Mouse (Mus musculus): ENCODE measurements around the gene Dpf3. TPM values are rescaled to one million over a fixed set of nuclear protein-coding genes. Genes with fewer than 3 reads are reported as not detected.
A peak's percentile ranks its signal among the peaks of the same experiment; 100 is the strongest.

The Dpf3 gene
- polyA plus RNA-seq, 1 experiment from 2014 or later, result 4.4 TPM

DNA sequence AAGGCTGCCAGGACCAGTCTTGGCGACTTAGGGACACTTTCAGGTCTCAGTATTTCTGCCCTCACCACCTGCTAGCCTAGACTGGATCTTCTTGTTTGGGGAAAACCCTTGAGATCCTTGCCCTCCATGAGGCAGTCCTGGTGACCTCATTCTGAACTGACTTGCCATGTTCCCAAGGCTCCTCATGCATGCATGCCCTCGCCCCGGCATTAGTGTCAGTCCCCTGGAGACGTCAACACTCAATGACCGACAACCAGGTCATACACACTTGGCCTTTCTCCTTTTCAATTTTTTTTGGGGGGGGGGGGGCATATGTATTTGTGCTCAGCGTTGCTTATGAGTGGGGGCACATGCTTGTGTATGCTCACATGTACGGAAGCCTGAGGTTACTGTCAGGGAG lies 61.8 kb downstream of the Dpf3 start:
- WGBS, result 80% methylated on average over 7 of the region's 7 CpGs
- ATAC-seq (replicated peaks; ENCODE audit: low FRiP score), result no peak
- H3K4me3 ChIP-seq (ENCODE audit: low read depth, low read length), result no peak overlapping the region

DNA sequence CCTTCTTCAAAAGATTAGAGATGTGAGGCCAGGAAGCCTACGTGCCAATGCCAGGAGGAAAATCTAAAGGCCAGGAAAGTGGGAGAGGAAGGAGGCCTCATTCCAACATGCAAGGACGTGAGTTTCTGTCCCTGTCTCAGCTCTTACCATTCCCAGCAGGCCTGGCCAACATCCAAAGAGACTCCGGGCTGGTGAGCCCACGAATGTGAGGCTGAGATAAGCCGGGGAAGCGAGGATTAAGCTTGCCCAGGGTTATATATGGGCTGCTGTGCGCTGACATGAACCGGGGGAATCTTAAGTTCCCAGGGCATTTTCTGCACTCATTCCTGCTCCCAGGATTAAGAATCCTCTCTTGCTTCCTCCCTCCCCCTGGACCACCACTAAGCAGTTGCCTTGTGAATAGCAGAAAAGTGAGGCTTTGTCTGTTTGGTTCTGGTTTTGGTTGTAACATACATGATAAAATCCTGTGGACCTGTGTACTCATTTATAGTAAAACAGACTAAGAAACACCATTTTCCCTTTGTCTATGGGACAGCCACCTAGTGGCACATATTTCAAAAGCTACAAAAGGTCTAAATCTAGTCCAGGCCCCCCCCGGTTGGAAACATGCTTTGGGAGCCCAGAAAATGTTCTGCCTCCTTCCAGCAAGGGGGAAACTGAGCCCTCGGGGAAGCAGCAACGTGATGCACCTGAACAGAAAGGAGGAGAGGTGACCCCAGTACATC lies 62.6 kb downstream of the Dpf3 start:
- DNase-seq (ENCODE audit: low spot score), result no peak
- H3K4me2 ChIP-seq (ENCODE audit: low read depth, low read length, severe bottlenecking), result no peak overlapping the region
- no peak for ATAC-seq (replicated peaks; ENCODE audit: low FRiP score)

More for the DNA sequence above, 61.8 kb downstream of the Dpf3 start:
- no peaks in the 10 kb centered on the region for H3K9me3 ChIP-seq (ENCODE audit: control insufficient read depth, low read length)
- H3K27me3 ChIP-seq (ENCODE audit: control insufficient read depth, insufficient read depth, low read length), result no peaks in the 10 kb centered on the region
- no peak overlapping the region for H3K4me2 ChIP-seq (ENCODE audit: low read depth, low read length, severe bottlenecking)
- H3K4me1 ChIP-seq (replicated peaks; ENCODE audit: control insufficient read depth, insufficient read depth, low read length), result no peaks in the 10 kb centered on the region
- H3K9ac ChIP-seq (ENCODE audit: low read length), result no peak overlapping the region
- H3K36me3 ChIP-seq (ENCODE audit: control insufficient read depth, insufficient read depth, low read length), result no peaks in the 10 kb centered on the region
- no peak overlapping the region for H3K27ac ChIP-seq (ENCODE audit: low read depth, low read length)
- DNase-seq (ENCODE audit: low spot score), result no peak

DNA sequence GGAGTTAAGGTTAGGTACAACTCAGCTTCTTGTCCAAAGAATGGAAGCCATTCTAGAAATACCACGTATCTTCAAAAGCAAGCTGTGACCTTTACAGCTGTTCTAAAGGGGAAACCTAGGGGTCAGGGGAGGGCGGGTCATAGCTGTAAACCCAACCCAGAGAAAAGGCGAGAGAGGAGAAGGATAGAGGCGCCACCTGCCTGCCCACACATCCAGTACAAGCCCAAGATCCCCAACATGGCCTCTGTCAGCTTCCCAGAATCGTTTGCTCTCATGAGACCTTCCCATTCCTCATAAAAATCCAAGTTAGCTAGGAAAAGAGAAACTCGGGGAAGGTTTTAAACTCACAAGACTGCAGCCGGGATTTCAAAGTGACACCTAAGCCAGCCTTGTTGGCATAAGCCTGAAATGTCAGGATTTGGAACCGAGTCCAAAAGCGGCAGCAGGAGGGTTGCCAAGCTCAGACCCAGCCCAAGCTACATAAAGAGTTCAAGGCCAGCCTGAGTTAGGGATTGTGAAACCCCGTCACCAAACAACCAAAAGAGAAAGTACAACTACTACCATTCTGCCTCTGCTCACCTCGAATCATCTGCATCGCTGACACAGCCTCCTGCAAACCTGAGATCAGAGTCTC lies 63.3 kb downstream of the Dpf3 start:
- no peak for DNase-seq (ENCODE audit: low spot score)
- no peak overlapping the region for H3K4me3 ChIP-seq (ENCODE audit: low read depth, low read length)
- H3K27ac ChIP-seq (ENCODE audit: low read depth, low read length), result no peak overlapping the region
- no peaks in the 10 kb centered on the region for H3K4me1 ChIP-seq (replicated peaks; ENCODE audit: control insufficient read depth, insufficient read depth, low read length)
- no peak overlapping the region for H3K9ac ChIP-seq (ENCODE audit: low read length)
- H3K27me3 ChIP-seq (ENCODE audit: control insufficient read depth, insufficient read depth, low read length), result no peaks in the 10 kb centered on the region
- H3K9me3 ChIP-seq (ENCODE audit: control insufficient read depth, low read length), result no peaks in the 10 kb centered on the region
- H3K4me2 ChIP-seq (ENCODE audit: low read depth, low read length, severe bottlenecking), result no peak overlapping the region
- WGBS, result 79% methylated on average over 12 of the region's 12 CpGs
- no peak for ATAC-seq (replicated peaks; ENCODE audit: low FRiP score)
- no peaks in the 10 kb centered on the region for H3K36me3 ChIP-seq (ENCODE audit: control insufficient read depth, insufficient read depth, low read length)

More for the DNA sequence above, 62.6 kb downstream of the Dpf3 start:
- H3K27ac ChIP-seq (ENCODE audit: low read depth, low read length), result no peak overlapping the region
- 76% methylated on average over 11 of the region's 11 CpGs for WGBS
- no peak overlapping the region for H3K4me3 ChIP-seq (ENCODE audit: low read depth, low read length)
- no peaks in the 10 kb centered on the region for H3K9me3 ChIP-seq (ENCODE audit: control insufficient read depth, low read length)
- no peaks in the 10 kb centered on the region for H3K4me1 ChIP-seq (replicated peaks; ENCODE audit: control insufficient read depth, insufficient read depth, low read length)
- H3K36me3 ChIP-seq (ENCODE audit: control insufficient read depth, insufficient read depth, low read length), result no peaks in the 10 kb centered on the region
- no peaks in the 10 kb centered on the region for H3K27me3 ChIP-seq (ENCODE audit: control insufficient read depth, insufficient read depth, low read length)
- H3K9ac ChIP-seq (ENCODE audit: low read length), result no peak overlapping the region

DNA sequence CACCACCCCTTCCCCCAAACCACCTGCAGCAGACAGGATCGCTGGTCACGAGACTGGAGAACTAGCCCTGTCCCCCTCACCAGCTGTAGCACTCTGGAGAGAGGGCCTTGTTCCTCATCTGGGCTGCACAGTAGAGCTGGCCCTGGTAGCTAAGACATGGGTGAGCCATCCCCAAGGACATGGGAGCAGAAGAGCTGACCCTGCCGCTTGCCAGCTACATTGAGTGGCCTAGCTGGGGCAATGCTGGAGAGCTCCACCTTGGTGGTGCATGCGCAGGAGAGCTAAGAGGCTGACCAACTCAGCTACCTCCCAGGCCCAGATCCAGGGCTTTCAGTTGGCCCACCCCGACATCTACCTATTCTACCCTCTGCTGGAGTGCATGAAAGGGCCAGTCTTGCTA lies 67.2 kb downstream of the Dpf3 start:
- ATAC-seq (replicated peaks; ENCODE audit: low FRiP score) (no peak), DNase-seq (ENCODE audit: low spot score) (no peak)
- Histone ChIP-seq H3K9me3 (ENCODE audit: control insufficient read depth, low read length) (no peaks in the 10 kb centered on the region), H3K36me3 (ENCODE audit: control insufficient read depth, insufficient read depth, low read length) (no peaks in the 10 kb centered on the region), H3K27me3 (ENCODE audit: control insufficient read depth, insufficient read depth, low read length) (no peaks in the 10 kb centered on the region), H3K4me1 (replicated peaks; ENCODE audit: control insufficient read depth, insufficient read depth, low read length) (no peaks in the 10 kb centered on the region), H3K9ac (ENCODE audit: low read length) (no peak overlapping the region), H3K4me2 (ENCODE audit: low read depth, low read length, severe bottlenecking) (no peak overlapping the region), H3K4me3 (ENCODE audit: low read depth, low read length) (no peak overlapping the region), H3K27ac (ENCODE audit: low read depth, low read length) (no peak overlapping the region)
- 90% methylated on average over 5 of the region's 5 CpGs for WGBS

DNA sequence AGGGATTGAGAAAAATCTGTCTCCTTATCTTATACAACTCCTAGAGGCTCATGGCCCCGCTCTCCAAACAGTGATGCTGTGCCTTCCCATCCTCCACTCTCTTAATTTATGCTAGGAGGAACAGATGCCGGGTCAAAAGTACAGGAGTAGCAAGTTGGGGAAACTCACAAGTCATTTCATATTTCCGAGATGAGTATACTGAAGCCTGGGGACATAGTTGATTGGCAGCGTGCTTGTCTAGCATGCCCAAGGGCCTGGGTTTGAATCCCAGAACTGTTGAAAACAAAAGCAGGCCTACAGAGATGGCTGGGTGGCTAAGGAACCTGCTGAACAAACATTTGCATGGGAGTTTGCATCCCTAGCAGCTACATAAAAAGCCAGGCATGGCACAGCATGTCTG lies 72.3 kb downstream of the Dpf3 start:
- Histone ChIP-seq H3K9ac (ENCODE audit: low read length) (no peak overlapping the region), H3K9me3 (ENCODE audit: control insufficient read depth, low read length) (no peaks in the 10 kb centered on the region), H3K4me1 (replicated peaks; ENCODE audit: control insufficient read depth, insufficient read depth, low read length) (0 out of 2 replicates have a peak, but pooled peaks cover 2% of the 10 kb centered on the region), H3K36me3 (ENCODE audit: control insufficient read depth, insufficient read depth, low read length) (no peaks in the 10 kb centered on the region), H3K4me3 (ENCODE audit: low read depth, low read length) (no peak overlapping the region), H3K4me2 (ENCODE audit: low read depth, low read length, severe bottlenecking) (no peak overlapping the region), H3K27me3 (ENCODE audit: control insufficient read depth, insufficient read depth, low read length) (no peaks in the 10 kb centered on the region), H3K27ac (ENCODE audit: low read depth, low read length) (no peak overlapping the region)
- DNase-seq (ENCODE audit: low spot score), result peak; percentile 30
- ATAC-seq (replicated peaks; ENCODE audit: low FRiP score), result no peak
- 87% methylated on average over 4 of the region's 4 CpGs for WGBS

DNA sequence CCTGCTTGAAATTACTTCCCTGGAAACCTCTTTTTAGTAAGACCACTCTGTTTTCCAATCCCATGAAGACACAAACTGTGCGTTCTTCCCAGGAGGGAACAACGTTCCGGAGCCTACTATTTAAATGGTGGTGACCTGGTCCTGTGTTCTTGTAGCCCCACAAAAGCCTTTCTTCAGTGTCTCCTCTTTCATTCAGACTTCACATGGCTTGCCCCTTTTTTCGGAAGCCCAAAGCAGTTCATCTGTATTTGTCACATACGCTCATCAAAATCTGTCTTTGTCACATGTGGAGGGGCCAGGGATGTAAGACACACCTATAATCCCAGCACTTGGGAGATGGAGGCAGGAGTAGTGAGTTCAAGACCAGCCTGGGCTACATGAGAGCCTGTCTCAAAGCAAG lies 73.8 kb downstream of the Dpf3 start:
- DNase-seq (ENCODE audit: low spot score) (peak; percentile 25), ATAC-seq (replicated peaks; ENCODE audit: low FRiP score) (no peak)
- Histone ChIP-seq H3K9ac (ENCODE audit: low read length) (no peak overlapping the region), H3K4me2 (ENCODE audit: low read depth, low read length, severe bottlenecking) (no peak overlapping the region), H3K27ac (ENCODE audit: low read depth, low read length) (no peak overlapping the region), H3K9me3 (ENCODE audit: control insufficient read depth, low read length) (no peaks in the 10 kb centered on the region), H3K27me3 (ENCODE audit: control insufficient read depth, insufficient read depth, low read length) (no peaks in the 10 kb centered on the region), H3K36me3 (ENCODE audit: control insufficient read depth, insufficient read depth, low read length) (no peaks in the 10 kb centered on the region), H3K4me3 (ENCODE audit: low read depth, low read length) (no peak overlapping the region), H3K4me1 (replicated peaks; ENCODE audit: control insufficient read depth, insufficient read depth, low read length) (0 out of 2 replicates have a peak, but pooled peaks cover 2% of the 10 kb centered on the region)
- WGBS, result 89% methylated on average over 5 of the region's 5 CpGs

DNA sequence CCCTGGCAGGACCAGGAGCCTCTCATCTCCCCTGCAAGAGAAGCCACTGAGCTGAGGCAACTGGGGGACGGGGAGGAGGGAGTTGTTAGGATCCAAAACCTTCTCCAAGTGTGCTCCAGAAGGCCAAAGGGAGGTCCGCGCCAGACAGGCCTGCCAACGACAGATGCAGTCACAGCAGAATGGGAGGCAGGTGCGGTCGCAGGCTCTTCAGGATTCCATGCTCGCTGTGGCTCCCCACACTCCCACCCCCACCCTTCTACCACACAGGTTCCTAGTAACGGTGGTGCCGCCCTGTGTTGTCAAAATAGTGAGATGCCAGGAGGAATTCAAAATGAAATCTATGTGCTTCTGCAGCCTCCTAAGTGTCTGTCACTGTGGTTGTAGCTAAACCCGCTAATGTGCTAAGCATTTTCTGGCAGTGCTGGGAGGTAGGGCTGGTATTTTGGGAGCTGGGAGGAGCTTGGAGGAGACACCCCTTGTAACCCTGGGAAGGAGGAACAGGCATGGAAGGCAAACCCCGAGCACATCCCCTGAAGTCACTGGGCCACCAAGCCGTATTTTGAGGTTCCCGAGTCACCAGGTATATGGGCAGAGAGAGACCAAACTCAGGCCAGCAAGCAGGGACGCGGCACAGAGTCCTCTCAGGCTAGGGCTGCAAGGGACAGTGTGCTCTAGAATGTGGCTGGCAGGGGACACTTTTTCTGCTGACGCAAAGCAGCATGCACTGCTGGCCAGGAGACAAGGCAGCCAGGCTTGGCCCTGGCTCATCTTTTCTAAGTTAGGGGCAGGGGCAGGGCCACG lies 75.6 kb downstream of the Dpf3 start:
- H3K4me3 ChIP-seq (ENCODE audit: low read depth, low read length), result no peak overlapping the region
- DNase-seq (ENCODE audit: low spot score) (peak; percentile 45), ATAC-seq (replicated peaks; ENCODE audit: low FRiP score) (no peak)
- no peak overlapping the region for H3K27ac ChIP-seq (ENCODE audit: low read depth, low read length)
- no peak overlapping the region for H3K4me2 ChIP-seq (ENCODE audit: low read depth, low read length, severe bottlenecking)
- H3K36me3 ChIP-seq (ENCODE audit: control insufficient read depth, insufficient read depth, low read length), result no peaks in the 10 kb centered on the region
- H3K4me1 ChIP-seq (replicated peaks; ENCODE audit: control insufficient read depth, insufficient read depth, low read length), result 0 out of 2 replicates have a peak, but pooled peaks cover 2% of the 10 kb centered on the region
- 72% methylated on average over 17 of the region's 17 CpGs for WGBS
- H3K9me3 ChIP-seq (ENCODE audit: control insufficient read depth, low read length), result no peaks in the 10 kb centered on the region
- no peaks in the 10 kb centered on the region for H3K27me3 ChIP-seq (ENCODE audit: control insufficient read depth, insufficient read depth, low read length)
- no peak overlapping the region for H3K9ac ChIP-seq (ENCODE audit: low read length)

DNA sequence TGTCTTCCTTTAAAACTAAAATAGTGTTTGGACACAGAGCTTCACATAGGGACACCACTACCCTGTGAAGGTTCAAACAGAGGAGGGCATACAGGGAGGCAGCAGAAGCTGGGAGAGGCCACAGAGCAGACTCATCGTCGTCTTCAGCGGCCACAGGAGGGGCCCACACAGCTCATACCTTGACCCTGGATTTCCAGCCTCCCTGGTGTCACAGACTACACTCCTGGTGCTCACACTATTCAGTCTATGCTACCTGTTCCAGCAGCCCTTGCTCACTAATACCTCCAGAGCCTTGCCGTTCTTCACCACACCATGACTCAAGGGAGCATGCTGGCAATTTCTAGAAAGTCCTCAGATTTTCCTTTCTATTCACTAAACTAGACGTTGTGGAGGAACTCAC lies 76.5 kb downstream of the Dpf3 start:
- H3K4me1 ChIP-seq (replicated peaks; ENCODE audit: control insufficient read depth, insufficient read depth, low read length), result 0 out of 2 replicates have a peak, but pooled peaks cover 2% of the 10 kb centered on the region
- H3K27me3 ChIP-seq (ENCODE audit: control insufficient read depth, insufficient read depth, low read length), result no peaks in the 10 kb centered on the region
- no peaks in the 10 kb centered on the region for H3K36me3 ChIP-seq (ENCODE audit: control insufficient read depth, insufficient read depth, low read length)
- H3K4me3 ChIP-seq (ENCODE audit: low read depth, low read length), result no peak overlapping the region
- no peak overlapping the region for H3K27ac ChIP-seq (ENCODE audit: low read depth, low read length)
- H3K9me3 ChIP-seq (ENCODE audit: control insufficient read depth, low read length), result no peaks in the 10 kb centered on the region
- no peak overlapping the region for H3K9ac ChIP-seq (ENCODE audit: low read length)
- no peak overlapping the region for H3K4me2 ChIP-seq (ENCODE audit: low read depth, low read length, severe bottlenecking)
- peak; percentile 20 for DNase-seq (ENCODE audit: low spot score)
- ATAC-seq (replicated peaks; ENCODE audit: low FRiP score), result no peak
- 85% methylated on average over 5 of the region's 5 CpGs for WGBS
